In the genomic region with DNA sequence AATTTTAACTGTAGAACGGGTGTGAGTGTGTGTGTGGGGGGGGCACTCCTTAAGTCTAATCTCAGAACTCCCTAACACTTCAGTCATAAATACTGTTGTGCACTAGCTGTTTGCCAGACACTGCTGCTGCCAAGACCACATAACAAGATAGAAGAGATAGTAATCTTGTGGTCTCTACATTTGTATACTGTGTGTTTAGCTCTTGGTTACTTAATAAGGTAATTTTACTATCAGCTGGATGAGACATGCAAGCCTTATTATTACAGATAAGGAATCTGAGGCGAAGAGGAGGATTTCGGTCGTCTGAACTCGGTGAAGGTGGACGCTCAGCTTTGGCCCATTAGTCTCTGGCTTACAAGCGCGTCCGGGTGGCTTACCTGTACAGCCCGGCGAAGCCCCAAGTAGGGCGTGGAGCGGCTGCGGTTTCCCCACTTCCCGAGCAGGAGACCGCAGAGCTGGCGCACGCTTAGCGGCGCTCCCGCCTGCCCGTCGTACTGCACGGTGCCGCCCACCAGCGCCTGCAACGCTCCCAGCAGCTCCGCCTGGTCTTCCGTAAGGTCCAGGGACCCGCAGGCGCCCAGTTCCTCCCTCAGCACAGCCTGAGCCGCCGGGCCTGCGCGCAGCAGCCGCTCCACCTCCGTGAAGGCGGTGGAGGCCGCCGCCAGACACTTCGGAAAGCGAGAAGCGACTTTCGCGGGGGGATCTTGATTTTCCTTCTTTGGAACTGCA, we compare ENCODE assay signal across 8 mouse cellular contexts. TPM values are rescaled to one million over a fixed set of nuclear protein-coding genes. Genes with fewer than 3 reads are reported as not detected.
DNase-seq lines count a peak whose midpoint lies in the region; ATAC-seq lines count a peak whose summit lies in the region.

No protein-coding gene starts in this region.

- peak; percentile 76 for ATAC-seq in forebrain, embryonic 13.5 days
- peak; percentile 91 for ATAC-seq in kidney, embryonic 15.5 days (replicated peaks; ENCODE audit: low FRiP score)

- peaks cover 18% of the 10 kb centered on the region for H3K4me1 ChIP-seq in heart, embryonic 10.5 days
- H3K4me1 ChIP-seq in forebrain, embryonic 13.5 days = peaks cover 20% of the 10 kb centered on the region
- H3K4me1 ChIP-seq in kidney, embryonic 15.5 days = peaks cover 23% of the 10 kb centered on the region

- H3K9ac ChIP-seq in forebrain, embryonic 13.5 days = peak overlapping the region; percentile 60
- H3K9ac ChIP-seq in kidney, embryonic 15.5 days = peak overlapping the region; percentile 23

- H3K27me3 ChIP-seq in heart, embryonic 10.5 days (ENCODE audit: insufficient read depth, poor library complexity, severe bottlenecking) = peaks cover 100% of the 10 kb centered on the region
- peaks cover 100% of the 10 kb centered on the region for H3K27me3 ChIP-seq in forebrain, embryonic 13.5 days
- peaks cover 100% of the 10 kb centered on the region for H3K27me3 ChIP-seq in kidney, embryonic 15.5 days

- peak overlapping the region; percentile 84 for H3K4me2 ChIP-seq in forebrain, embryonic 13.5 days
- H3K4me2 ChIP-seq in kidney, embryonic 15.5 days = peak overlapping the region; percentile 93

- no peak for DNase-seq in heart, embryonic 10.5 days (ENCODE audit: low spot score)
- no peak for DNase-seq in heart, adult 9 months (ENCODE audit: low spot score in 2 of 2)
- peak; percentile 38 for DNase-seq in MEL-GATA-1-ER (ENCODE audit: extremely low read depth, low read depth)
- peak; percentile 38 for DNase-seq in lung, postnatal 25 days (ENCODE audit: low spot score)
- peak; percentile 55 to 65 for DNase-seq in spleen, postnatal 36 days (ENCODE audit: low spot score in 2 of 2)
- DNase-seq in layer of hippocampus, adult 9-11 months = no peak

- H3K4me3 ChIP-seq in heart, embryonic 10.5 days = peak overlapping the region; percentile 69
- peak overlapping the region; percentile 46 for H3K4me3 ChIP-seq in forebrain, embryonic 13.5 days
- H3K4me3 ChIP-seq in kidney, embryonic 15.5 days (replicated peaks) = peak overlapping the region; percentile 56

- no peaks in the 10 kb centered on the region for H3K36me3 ChIP-seq in heart, embryonic 10.5 days
- no peaks in the 10 kb centered on the region for H3K36me3 ChIP-seq in forebrain, embryonic 13.5 days (ENCODE audit: poor library complexity, severe bottlenecking)
- H3K36me3 ChIP-seq in kidney, embryonic 15.5 days = no peaks in the 10 kb centered on the region

- under 1% methylated on average over 45 of the region's 45 CpGs for WGBS in heart, embryonic 10.5 days
- under 1% methylated on average over 45 of the region's 45 CpGs for WGBS in forebrain, embryonic 13.5 days
- WGBS in kidney, embryonic 15.5 days = under 1% methylated on average over 45 of the region's 45 CpGs

- H3K9me3 ChIP-seq in heart, embryonic 10.5 days = no peaks in the 10 kb centered on the region
- H3K9me3 ChIP-seq in forebrain, embryonic 13.5 days (replicated peaks) = no peaks in the 10 kb centered on the region
- H3K9me3 ChIP-seq in kidney, embryonic 15.5 days (replicated peaks) = no peaks in the 10 kb centered on the region

- 0 out of 2 replicates have a peak overlapping the region, but pooled peaks have one; percentile 22 for H3K27ac ChIP-seq in heart, embryonic 10.5 days
- H3K27ac ChIP-seq in forebrain, embryonic 13.5 days = no peak overlapping the region
- no peak overlapping the region for H3K27ac ChIP-seq in kidney, embryonic 15.5 days

RNA-seq across cellular contexts. Expression of a gene that starts 3.8 kb away (rescaled TPM):
- 0.30 and 0.33 TPM in 2 replicates for polyA plus RNA-seq in heart, embryonic 10.5 days (2016; fragmentation: Nextera tagmentation; extraction: Ambion mirVana)
- polyA plus RNA-seq in forebrain, embryonic 13.5 days (2015; fragmentation: Nextera tagmentation; extraction: Ambion mirVana) = not detected in 2 replicates
- 0.14 and 0.35 TPM in 2 replicates for polyA plus RNA-seq in kidney, embryonic 15.5 days (2015; fragmentation: Nextera tagmentation; extraction: Ambion mirVana)

RNA-seq across cellular contexts. Expression of a gene that starts 24.8 kb away (rescaled TPM):
- polyA plus RNA-seq in heart, embryonic 10.5 days (2016; fragmentation: Nextera tagmentation; extraction: Ambion mirVana) = 0.09 TPM in 1 of 2 replicates, not detected in the other
- polyA plus RNA-seq in forebrain, embryonic 13.5 days (2015; fragmentation: Nextera tagmentation; extraction: Ambion mirVana) = 0.09 TPM in 1 of 2 replicates, not detected in the other
- 0.08 and 0.17 TPM in 2 replicates for polyA plus RNA-seq in kidney, embryonic 15.5 days (2015; fragmentation: Nextera tagmentation; extraction: Ambion mirVana)

RNA-seq across cellular contexts. Expression of a gene that starts 29.6 kb away (rescaled TPM):
- 3.5 and 4.5 TPM in 2 replicates for polyA plus RNA-seq in heart, embryonic 10.5 days (2016; fragmentation: Nextera tagmentation; extraction: Ambion mirVana)
- 2.8 and 10.7 TPM in 2 replicates for polyA plus RNA-seq in forebrain, embryonic 13.5 days (2015; fragmentation: Nextera tagmentation; extraction: Ambion mirVana)
- 9.8 and 11.2 TPM in 2 replicates for polyA plus RNA-seq in kidney, embryonic 15.5 days (2015; fragmentation: Nextera tagmentation; extraction: Ambion mirVana)

RNA-seq across cellular contexts. Expression of a gene that starts 29.9 kb away (rescaled TPM):
- polyA plus RNA-seq in heart, embryonic 10.5 days (2016; fragmentation: Nextera tagmentation; extraction: Ambion mirVana) = 3.1 and 6.4 TPM in 2 replicates
- 7.5 and 10.3 TPM in 2 replicates for polyA plus RNA-seq in forebrain, embryonic 13.5 days (2015; fragmentation: Nextera tagmentation; extraction: Ambion mirVana)
- 8.8 and 12.6 TPM in 2 replicates for polyA plus RNA-seq in kidney, embryonic 15.5 days (2015; fragmentation: Nextera tagmentation; extraction: Ambion mirVana)

RNA-seq across cellular contexts. Expression of a gene that starts 35.4 kb away (rescaled TPM):
- polyA plus RNA-seq in heart, embryonic 10.5 days (2016; fragmentation: Nextera tagmentation; extraction: Ambion mirVana) = 10.6 and 21.8 TPM in 2 replicates
- polyA plus RNA-seq in forebrain, embryonic 13.5 days (2015; fragmentation: Nextera tagmentation; extraction: Ambion mirVana) = 42.8 and 45.2 TPM in 2 replicates
- polyA plus RNA-seq in kidney, embryonic 15.5 days (2015; fragmentation: Nextera tagmentation; extraction: Ambion mirVana) = 30.5 and 31.4 TPM in 2 replicates

Comparison
In these comparisons a context has a peak if more than half of its experiments do, and no peak if none do; other contexts are left out.
1. DNase-seq: peak in MEL-GATA-1-ER (single experiment), lung, postnatal 25 days (single experiment) and spleen, postnatal 36 days (2 of 2); none in heart, embryonic 10.5 days (single experiment), heart, adult 9 months (0 of 2) and layer of hippocampus, adult 9-11 months (single experiment).
2. Peak in every context shown above with its lines, with median percentiles within 50 percentile points of each other: H3K4me3 ChIP-seq.